Mouse (Mus musculus) stomach, postnatal 0 days (tissue): Measurements from ENCODE around the gene Ikzf4.

Experiments
- CTCF ChIP-seq: IDR thresholded peaks from 2 replicates; pipeline ENCODE4 v1.5.1; 2016; ENCODE audit warnings: antibody characterized with exemption, low read depth, mild to moderate bottlenecking, moderate library complexity
- EP300 ChIP-seq: optimal IDR thresholded peaks from 2 replicates; pipeline ENCODE3; 2016; ENCODE audit warnings: antibody characterized with exemption

- TF ChIP-seq EP300: no peak
- no peak for TF ChIP-seq CTCF
Observed at GRCm38 (mm10) chr10:128598476-128598875, 47.3 kb downstream of the Ikzf4 start.
